Mouse (Mus musculus): ENCODE measurements at regions not wholly inside any gene's neighbourhood (a gene's known extent, or its start where the extent isn't known, plus 50 kb on each side); places are given as distances from the start of the nearest gene placed in this dataset.

GRCm38 (mm10) chr14:96962426-96963073 lies 443.6 kb upstream of the Klhl1 start (continued):
- TF ChIP-seq GABPA (IDR thresholded peaks at IDR 0.05; ENCODE audit: low read depth, low read length) (no peak), UBTF (IDR thresholded peaks at IDR 0.05; ENCODE audit: borderline replicate concordance, insufficient read depth, low read depth, low read length) (no peak)

GRCm38 (mm10) chr14:96956115-96956514 lies 437.2 kb upstream of the Klhl1 start:
- Histone ChIP-seq H3K9ac (ENCODE audit: control insufficient read depth, low read depth, low read length, poor library complexity, severe bottlenecking) (no peak overlapping the region), H3K79me2 (ENCODE audit: control insufficient read depth, insufficient read depth, low read length, poor library complexity) (no peaks in the 10 kb centered on the region), H3K4me3 (ENCODE audit: control insufficient read depth in 1 of 2, insufficient read depth in 1 of 2, low read depth in 2 of 2, low read length in 2 of 2) (no peak overlapping the region), H3K36me3 (ENCODE audit: control insufficient read depth in 1 of 2, insufficient read depth in 2 of 2, low read length in 2 of 2) (peaks cover 0 to 6% of the 10 kb centered on the region in 2 experiments; a peak in 2 of 4 replicates), H3K9me3 (replicated peaks; ENCODE audit: insufficient read depth, low read length) (no peaks in the 10 kb centered on the region), H3K4me1 (ENCODE audit: control insufficient read depth in 1 of 2, insufficient read depth in 2 of 2, low read length in 2 of 2) (peaks cover 0 to 7% of the 10 kb centered on the region in 2 experiments; a peak in 2 of 4 replicates), H3K27ac (ENCODE audit: control insufficient read depth, low read depth, low read length) (no peak overlapping the region), H3K27me3 (ENCODE audit: control insufficient read depth in 1 of 2, insufficient read depth in 2 of 2, low read length in 2 of 2) (no peaks in the 10 kb centered on the region)
- no peak for DNase-seq (ENCODE audit: low read depth, low spot score)
- TF ChIP-seq ZKSCAN1 (IDR thresholded peaks at IDR 0.05; ENCODE audit: low read depth, low read length) (0 out of 2 replicates have a peak, but pooled peaks have one; percentile 19), CHD2 (IDR thresholded peaks at IDR 0.05; ENCODE audit: low read length) (no peak)

GRCm38 (mm10) chr14:96954462-96954861 lies 435.6 kb upstream of the Klhl1 start:
- peaks cover 0 to 7% of the 10 kb centered on the region in 2 experiments; a peak in 2 of 4 replicates for H3K4me1 ChIP-seq (ENCODE audit: control insufficient read depth in 1 of 2, insufficient read depth in 2 of 2, low read length in 2 of 2)
- H3K27ac ChIP-seq (ENCODE audit: control insufficient read depth, low read depth, low read length): no peak overlapping the region
- peak; percentile 72 for DNase-seq (ENCODE audit: low read depth, low spot score)
- H3K4me3 ChIP-seq (ENCODE audit: control insufficient read depth in 1 of 2, insufficient read depth in 1 of 2, low read depth in 2 of 2, low read length in 2 of 2): no peak overlapping the region
- H3K9me3 ChIP-seq (replicated peaks; ENCODE audit: insufficient read depth, low read length): no peaks in the 10 kb centered on the region
- no peaks in the 10 kb centered on the region for H3K79me2 ChIP-seq (ENCODE audit: control insufficient read depth, insufficient read depth, low read length, poor library complexity)
- TF ChIP-seq CHD1 (IDR thresholded peaks at IDR 0.05; ENCODE audit: low read depth, low read length): no peak
- peak; percentile 81 for TF ChIP-seq SMC3 (IDR thresholded peaks at IDR 0.05; ENCODE audit: low read depth, low read length)
- TF ChIP-seq RAD21 (IDR thresholded peaks at IDR 0.05; ENCODE audit: low read depth, low read length): peak; percentile 92
- TF ChIP-seq SIN3A (IDR thresholded peaks at IDR 0.05; ENCODE audit: low read length): 0 out of 2 replicates have a peak, but pooled peaks have one; percentile 28
- peak; percentile 87 for TF ChIP-seq ZC3H11A (IDR thresholded peaks at IDR 0.05; ENCODE audit: low read depth, low read length)
- TF ChIP-seq ZNF384 (IDR thresholded peaks at IDR 0.05; ENCODE audit: low read depth, low read length): peak; percentile 98
- no peak for TF ChIP-seq RCOR1 (IDR thresholded peaks at IDR 0.05; ENCODE audit: low read depth, low read length)
- TF ChIP-seq CTCF (IDR thresholded peaks at IDR 0.05 in 2 of 3, conservative IDR thresholded peaks at IDR 0.05 in 1 of 3; ENCODE audit: control insufficient read depth in 1 of 3, insufficient read depth in 1 of 3, low read depth in 2 of 3, low read length in 3 of 3, poor library complexity in 1 of 3, severe bottlenecking in 1 of 3): peak in 2 of 3 experiments; percentile 76 to 91; a peak in 4 of 6 replicates
- TF ChIP-seq POLR2AphosphoS5 (IDR thresholded peaks at IDR 0.05; ENCODE audit: borderline replicate concordance, low read depth, low read length): no peak
- TF ChIP-seq ELF1 (IDR thresholded peaks at IDR 0.05; ENCODE audit: low read depth, low read length): no peak
- no peak for TF ChIP-seq NRF1 (IDR thresholded peaks at IDR 0.05; ENCODE audit: insufficient read depth, low read depth, low read length, poor library complexity, severe bottlenecking)
- no peak for TF ChIP-seq TCF12 (IDR thresholded peaks at IDR 0.05; ENCODE audit: low read depth, low read length)
- peaks cover 0 to 6% of the 10 kb centered on the region in 2 experiments; a peak in 2 of 4 replicates for H3K36me3 ChIP-seq (ENCODE audit: control insufficient read depth in 1 of 2, insufficient read depth in 2 of 2, low read length in 2 of 2)
- no peak overlapping the region for H3K9ac ChIP-seq (ENCODE audit: control insufficient read depth, low read depth, low read length, poor library complexity, severe bottlenecking)
- no peaks in the 10 kb centered on the region for H3K27me3 ChIP-seq (ENCODE audit: control insufficient read depth in 1 of 2, insufficient read depth in 2 of 2, low read length in 2 of 2)

Data from MEL (cell line).